Mouse (Mus musculus) embryo, embryonic 11 days (tissue): ENCODE measurements at regions not wholly inside any gene's neighbourhood (a gene's known extent, or its start where the extent isn't known, plus 50 kb on each side); places are given as distances from the start of the nearest gene placed in this dataset.
A peak's percentile ranks its signal among the peaks of the same experiment; 100 is the strongest.

ENCODE experiments used
- DNase-seq: peaks from one replicate; pipeline ENCODE4 v3.0.0-alpha.2; 2015

DNA sequence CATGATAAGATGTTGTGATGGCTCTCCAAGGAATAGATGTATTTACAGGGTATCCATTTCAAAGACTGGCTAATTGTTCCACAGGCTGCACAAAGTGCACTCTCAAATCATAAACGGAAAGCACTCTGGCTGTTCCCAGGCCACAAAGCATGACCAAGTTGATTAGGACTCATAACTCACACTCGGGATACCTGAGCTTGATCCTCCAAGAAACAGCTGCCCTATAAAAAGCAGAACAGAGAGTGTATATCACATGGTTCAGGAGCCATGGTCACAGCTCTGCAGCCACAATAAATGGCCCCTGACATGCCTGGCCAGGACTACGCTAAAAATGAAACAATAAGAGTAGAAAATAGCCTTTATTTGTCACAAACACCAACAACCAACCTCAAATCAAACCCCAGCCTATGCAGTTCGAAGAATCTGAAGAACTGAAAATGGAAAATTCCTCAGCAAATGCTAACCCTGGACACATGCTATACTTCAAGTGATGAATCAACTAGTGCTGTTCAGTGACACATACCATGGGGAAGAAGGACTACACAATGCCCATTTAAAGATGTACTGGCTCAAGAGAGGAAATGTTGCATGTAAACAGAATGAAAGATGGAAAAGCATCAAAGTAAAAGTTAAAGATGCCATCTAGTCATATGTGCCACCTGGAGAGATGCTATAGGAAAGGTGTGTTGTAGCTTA is 473.5 kb downstream of the Gsdmc2 start:
- DNase-seq = peak; percentile 7

- no peak for DNase-seq
Observed at GRCm38 (mm10) chr15:63364473-63364872, 480.5 kb downstream of the Gsdmc2 start.

GRCm38 (mm10) chr15:63360402-63360801 is 484.6 kb downstream of the Gsdmc2 start:
- no peak for DNase-seq

- no peak for DNase-seq
Observed at GRCm38 (mm10) chr15:63341730-63342129, 503.2 kb downstream of the Gsdmc2 start.

DNA sequence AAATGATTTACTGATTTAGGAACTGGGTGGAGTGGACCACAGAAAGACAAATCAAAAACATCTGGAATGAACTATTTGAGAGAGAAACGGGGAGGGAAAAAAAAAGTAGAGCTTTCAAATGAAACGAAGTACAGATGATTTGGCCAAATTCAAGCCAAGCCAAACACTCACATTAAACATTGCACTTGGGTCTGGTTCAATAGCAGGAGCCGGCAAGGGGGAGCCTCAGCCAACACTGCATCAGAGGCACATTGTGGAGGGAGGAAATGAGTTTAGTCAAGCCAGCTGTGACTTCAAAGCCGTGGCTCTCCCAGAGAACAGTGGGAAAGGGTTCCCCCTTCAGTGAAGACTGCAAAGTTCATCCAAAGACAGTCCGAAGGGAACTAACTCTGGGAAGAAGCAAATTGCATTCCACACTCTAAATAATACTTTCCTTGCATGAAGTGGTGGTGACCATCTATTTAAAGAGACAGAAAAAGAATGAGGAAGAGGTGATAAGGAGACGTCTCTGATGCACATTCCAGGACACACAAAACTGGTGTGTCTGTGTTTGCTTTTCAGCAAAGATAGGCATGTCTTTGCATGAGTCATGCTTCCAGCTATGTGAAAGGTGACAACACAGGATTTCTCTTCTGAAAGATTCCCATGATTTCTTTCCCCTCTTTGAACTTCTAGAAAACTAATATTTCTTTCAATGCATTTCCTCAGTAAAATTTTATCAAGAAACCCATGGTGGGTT is 504.5 kb downstream of the Gsdmc2 start:
- DNase-seq = peak; percentile 78

DNA sequence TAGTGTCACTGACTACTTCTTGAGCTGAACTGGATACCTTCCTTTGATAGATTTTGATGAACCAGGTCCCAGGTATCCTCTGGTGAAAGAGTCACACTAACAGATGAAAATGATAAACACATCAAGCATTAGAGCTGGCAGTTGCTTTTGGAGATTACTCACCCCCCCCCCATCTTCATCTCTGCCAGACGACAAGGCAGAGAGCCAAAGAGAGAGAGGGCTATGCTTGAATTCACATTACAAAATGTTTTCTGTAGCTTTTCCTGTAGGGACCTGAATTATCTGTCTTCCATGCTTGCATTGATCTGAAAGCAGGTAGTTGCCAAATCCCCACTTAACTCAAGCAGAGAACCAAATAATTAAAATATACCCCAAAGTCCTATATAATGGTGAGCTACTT is 525.3 kb downstream of the Gsdmc2 start:
- DNase-seq = no peak

DNA sequence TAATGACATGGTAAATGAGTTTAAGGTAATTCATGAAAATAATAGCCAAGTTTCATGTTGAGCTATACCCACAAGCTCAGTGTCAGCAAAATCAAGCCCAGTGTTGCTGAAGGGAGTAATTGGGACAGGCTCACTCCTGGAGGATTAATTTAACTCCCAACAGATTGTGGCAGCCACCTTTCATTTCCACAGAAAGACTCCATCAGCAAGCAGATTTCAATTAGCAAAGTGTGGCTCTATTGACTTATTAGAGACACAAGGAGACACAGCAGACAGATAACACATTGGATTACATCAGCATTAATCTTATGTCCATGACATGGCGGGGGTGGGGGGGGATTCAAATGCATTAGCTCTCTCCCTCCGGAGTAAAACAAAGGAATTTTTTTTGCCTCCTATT is 534.6 kb downstream of the Gsdmc2 start:
- no peak for DNase-seq

DNA sequence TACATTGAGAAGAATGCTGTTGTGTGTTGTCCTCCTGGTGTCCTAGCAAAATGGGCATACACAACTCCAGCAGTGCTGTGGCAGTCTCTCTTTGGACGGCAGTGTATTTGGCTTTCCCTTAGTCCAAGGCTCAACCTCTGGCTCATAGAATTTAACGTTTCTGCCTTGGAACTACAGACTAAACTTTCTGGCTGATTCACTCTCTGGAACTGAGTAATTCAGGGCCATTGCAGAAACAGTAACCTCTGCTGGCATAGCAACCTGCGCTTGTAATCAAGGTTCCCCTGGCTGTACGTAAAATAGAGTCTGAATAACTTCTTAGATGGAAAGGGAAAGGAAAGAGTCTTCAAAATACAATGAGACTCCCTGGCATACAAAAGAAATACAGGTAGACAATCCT is 545.7 kb downstream of the Gsdmc2 start:
- no peak for DNase-seq

DNA sequence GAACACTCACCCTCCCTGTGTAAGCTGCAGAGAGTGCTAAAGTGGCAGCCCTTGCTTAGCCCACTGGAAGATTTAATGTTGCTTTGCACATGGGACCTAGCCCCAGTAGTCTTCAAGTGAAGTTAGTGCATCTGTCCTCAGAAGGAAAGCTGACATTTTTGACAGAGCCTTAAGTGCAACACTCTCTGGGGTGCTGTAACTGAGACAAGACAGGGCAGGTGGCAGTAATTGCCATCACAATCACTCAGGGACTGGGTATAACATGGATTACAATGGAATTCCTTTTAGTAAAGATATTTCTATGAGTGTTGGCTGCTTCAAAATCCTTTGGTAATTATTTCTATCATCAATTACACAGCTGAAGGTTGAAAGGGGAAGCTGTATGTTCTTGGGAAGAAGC is 556.4 kb downstream of the Gsdmc2 start:
- peak; percentile 10 for DNase-seq

GRCm38 (mm10) chr15:63286026-63286425 is 559.0 kb downstream of the Gsdmc2 start:
- DNase-seq = no peak

DNA sequence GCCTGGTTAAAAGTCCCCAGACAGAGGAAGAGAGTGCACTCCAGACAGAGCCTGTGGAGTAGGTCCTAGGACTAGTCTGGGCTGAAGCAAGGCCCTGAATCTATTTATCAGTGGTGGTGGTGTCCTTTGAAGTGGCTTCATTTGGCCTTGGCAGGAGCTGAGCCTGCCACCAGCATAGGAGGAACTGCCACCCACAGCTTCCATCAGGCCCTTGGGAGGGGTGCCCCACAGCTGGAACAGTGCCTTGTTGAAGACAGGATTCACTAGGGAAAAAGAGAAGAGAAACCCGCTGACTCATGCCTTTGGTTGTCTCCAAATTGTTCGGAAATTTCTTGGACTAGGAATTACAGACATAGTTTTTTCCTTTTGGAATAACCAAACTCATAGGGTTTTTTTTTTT is 574.6 kb downstream of the Gsdmc2 start:
- DNase-seq = no peak

DNA sequence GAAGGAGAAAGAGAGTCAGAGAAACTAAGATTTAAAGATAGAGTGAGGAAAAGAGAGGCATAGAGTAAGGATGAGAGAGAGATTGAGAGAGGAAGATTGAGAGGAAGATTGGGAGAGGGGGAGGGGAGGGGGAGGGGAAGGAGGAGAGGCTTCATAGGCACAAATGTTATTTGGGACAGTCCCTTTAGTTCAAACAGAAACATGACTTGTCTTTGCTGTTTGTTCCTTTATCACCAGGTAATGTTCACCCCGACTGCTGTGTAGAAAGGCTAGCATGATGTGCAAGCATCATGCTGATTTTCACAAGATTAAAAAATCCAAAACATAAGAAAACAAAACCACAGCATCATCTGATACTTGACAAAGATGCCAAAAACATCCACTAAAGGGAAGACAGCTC is 579.1 kb downstream of the Gsdmc2 start:
- no peak for DNase-seq

- DNase-seq = no peak
Observed at GRCm38 (mm10) chr15:63255736-63256135, 589.2 kb downstream of the Gsdmc2 start.

- peak; percentile 1 for DNase-seq
Observed at GRCm38 (mm10) chr15:63252781-63253340, 592.1 kb downstream of the Gsdmc2 start.

- no peak for DNase-seq
Observed at GRCm38 (mm10) chr15:63238601-63239000, 606.4 kb downstream of the Gsdmc2 start.

DNA sequence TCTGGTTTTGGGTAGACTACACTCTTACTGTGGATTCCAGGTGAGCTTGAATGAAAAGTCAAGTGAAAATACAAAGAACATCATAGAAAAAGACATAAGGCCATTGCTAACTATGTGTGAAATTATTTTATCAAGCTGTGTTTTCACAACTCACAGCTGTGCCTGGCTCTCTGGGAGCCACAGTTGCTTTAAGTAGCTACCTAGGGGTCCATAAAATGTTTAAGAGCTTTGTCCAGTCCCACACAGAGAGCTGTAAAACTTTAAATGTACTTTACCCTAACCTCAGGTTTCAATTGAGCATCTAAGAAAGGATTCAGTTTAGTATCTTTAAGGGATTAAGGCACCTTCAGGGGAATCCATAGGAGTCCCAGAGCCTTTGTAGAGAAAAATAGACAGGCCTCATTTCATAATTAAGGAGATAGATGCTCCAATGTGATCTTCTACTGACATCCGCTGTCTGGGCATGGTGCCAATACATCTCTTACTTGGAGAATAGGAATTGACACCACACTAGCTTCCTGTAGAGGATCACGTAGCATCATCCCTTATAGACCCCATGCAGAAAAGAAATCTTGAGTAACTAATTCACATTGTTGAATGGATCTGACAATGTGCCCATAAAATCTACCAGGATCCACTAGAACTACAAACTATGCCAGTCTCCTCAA is 626.5 kb downstream of the Gsdmc2 start:
- no peak for DNase-seq

GRCm38 (mm10) chr15:63205150-63205549 is 639.8 kb downstream of the Gsdmc2 start:
- no peak for DNase-seq

- DNase-seq = no peak
Observed at GRCm38 (mm10) chr15:63195031-63195430, 649.9 kb downstream of the Gsdmc2 start.

GRCm38 (mm10) chr15:63194492-63194797 is 650.5 kb downstream of the Gsdmc2 start:
- DNase-seq = no peak

DNA sequence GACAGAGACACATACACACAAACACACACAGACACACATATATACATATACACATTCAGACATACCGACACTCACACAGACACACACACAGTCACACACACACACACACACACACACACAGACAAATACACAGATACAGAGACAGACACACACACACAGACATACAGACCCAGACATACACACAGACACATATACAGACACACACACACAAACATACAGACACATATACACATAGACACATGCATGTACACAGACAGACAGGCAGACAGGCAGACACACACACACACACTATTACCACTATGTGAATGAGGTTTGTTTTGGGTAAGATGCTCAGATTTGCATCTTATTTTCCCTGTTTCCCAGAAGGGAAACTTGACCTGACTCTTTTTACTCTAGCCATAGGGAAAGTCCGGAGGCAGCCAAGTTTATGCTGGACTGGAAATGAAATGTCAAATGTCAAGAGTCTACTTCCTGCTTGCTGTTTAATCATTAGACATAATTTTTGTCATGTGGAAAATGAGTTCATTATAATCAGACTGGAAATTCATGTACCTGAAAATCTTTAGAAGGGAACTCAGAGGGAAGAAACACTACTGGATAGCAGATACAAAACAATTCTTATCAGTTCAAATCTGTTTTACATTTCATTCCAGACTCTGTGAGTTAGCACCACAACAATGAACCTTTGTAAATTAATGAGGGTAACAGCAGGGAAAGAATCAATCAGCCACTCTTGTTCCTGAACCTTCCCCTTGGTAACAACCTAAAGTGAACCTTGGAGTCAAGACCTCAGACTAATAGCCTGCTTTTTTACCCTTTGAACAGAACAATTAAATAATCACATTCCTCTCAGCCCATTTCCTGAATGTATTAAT is 651.1 kb downstream of the Gsdmc2 start:
- DNase-seq = peak; percentile 46

GRCm38 (mm10) chr15:63191731-63192130 is 653.2 kb downstream of the Gsdmc2 start:
- DNase-seq = no peak

DNA sequence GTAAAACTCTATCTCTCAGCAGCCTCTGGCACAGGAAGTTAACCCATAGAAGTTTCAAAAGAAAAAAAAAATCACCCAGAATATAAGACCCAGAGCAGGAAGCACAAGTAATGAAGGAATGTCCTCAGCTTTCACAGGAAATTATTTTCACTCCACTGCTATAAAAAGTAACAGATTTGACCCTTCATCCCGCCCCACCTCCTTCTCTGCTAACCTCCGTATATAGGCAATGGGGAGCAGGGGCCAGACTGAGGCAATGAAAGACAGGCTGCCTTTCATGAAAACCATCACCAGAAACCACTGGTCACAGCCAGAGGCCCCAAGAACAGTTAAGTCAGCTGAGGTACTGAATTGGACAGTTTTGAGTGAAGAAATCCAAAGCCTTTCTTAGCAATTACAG is 654.9 kb downstream of the Gsdmc2 start:
- peak; percentile 63 for DNase-seq

DNA sequence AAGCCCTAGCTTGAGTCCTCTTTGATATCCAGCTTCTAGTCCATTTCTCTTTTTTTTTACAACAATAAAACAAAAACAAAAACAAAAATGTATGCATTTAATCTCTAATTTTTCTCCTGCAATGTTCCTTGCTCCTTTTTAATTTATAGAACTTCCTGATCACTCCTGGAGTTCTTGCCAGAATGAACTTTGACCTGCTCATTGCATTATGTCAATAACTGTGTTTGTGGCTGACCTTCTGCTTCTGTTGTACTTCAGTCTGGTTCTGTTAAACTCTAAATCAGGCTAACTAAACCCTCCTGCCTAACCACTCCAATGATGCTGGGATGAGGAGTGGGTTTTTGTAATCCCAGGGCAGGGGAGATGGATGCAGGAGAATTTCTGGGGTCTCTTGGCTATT is 674.0 kb downstream of the Gsdmc2 start:
- no peak for DNase-seq
